7 mouse cellular contexts compared by ENCODE assay signal in genomic region chr2:26932473-26933303, GRCm38 (mm10). TPM values are rescaled to one million over a fixed set of nuclear protein-coding genes. Genes with fewer than 3 reads are reported as not detected.
DNase-seq lines count a peak whose midpoint lies in the region; ATAC-seq lines count a peak whose summit lies in the region.

No protein-coding gene starts in this region.

- H3K27ac ChIP-seq in heart, embryonic 15.5 days, result peak overlapping the region; percentile 94
- H3K27ac ChIP-seq in limb, embryonic 10.5 days, result peak overlapping the region; percentile 99
- H3K27ac ChIP-seq in midbrain, embryonic 16.5 days (ENCODE audit: low read length), result peak overlapping the region; percentile 80

- no peaks in the 10 kb centered on the region for H3K27me3 ChIP-seq in heart, embryonic 15.5 days
- H3K27me3 ChIP-seq in limb, embryonic 10.5 days (ENCODE audit: low read depth, poor library complexity, severe bottlenecking), result no peaks in the 10 kb centered on the region
- no peaks in the 10 kb centered on the region for H3K27me3 ChIP-seq in midbrain, embryonic 16.5 days (ENCODE audit: control insufficient read depth, insufficient read depth, low read depth, low read length)

- H3K9me3 ChIP-seq in heart, embryonic 15.5 days (replicated peaks), result no peaks in the 10 kb centered on the region
- H3K9me3 ChIP-seq in limb, embryonic 10.5 days (replicated peaks), result no peaks in the 10 kb centered on the region
- no peaks in the 10 kb centered on the region for H3K9me3 ChIP-seq in midbrain, embryonic 16.5 days (replicated peaks; ENCODE audit: control insufficient read depth, low read length, poor library complexity, severe bottlenecking)

- peak overlapping the region; percentile 98 for H3K9ac ChIP-seq in heart, embryonic 15.5 days
- H3K9ac ChIP-seq in midbrain, embryonic 16.5 days (ENCODE audit: low read depth, low read length), result peak overlapping the region; percentile 99

- DNase-seq in urinary bladder, adult 18-20 months (ENCODE audit: low spot score in 2 of 2), result peak; percentile 20 to 51
- DNase-seq in urinary bladder, adult 2 months (ENCODE audit: low spot score), result no peak
- DNase-seq in cerebellum, adult 8-10 months, result peak; percentile 47
- no peak for DNase-seq in limb, embryonic 10.5 days (ENCODE audit: low spot score)

- peaks cover 17% of the 10 kb centered on the region for H3K36me3 ChIP-seq in heart, embryonic 15.5 days
- H3K36me3 ChIP-seq in limb, embryonic 10.5 days, result peaks cover 45% of the 10 kb centered on the region
- peaks cover 10% of the 10 kb centered on the region; the same call in 1 of the 2 replicates for H3K36me3 ChIP-seq in midbrain, embryonic 16.5 days (ENCODE audit: control insufficient read depth, insufficient read depth, low read length)

- H3K4me1 ChIP-seq in heart, embryonic 15.5 days (replicated peaks), result peaks cover 46% of the 10 kb centered on the region
- peaks cover 43% of the 10 kb centered on the region for H3K4me1 ChIP-seq in limb, embryonic 10.5 days
- peaks cover 25% of the 10 kb centered on the region for H3K4me1 ChIP-seq in midbrain, embryonic 16.5 days (ENCODE audit: control insufficient read depth, insufficient read depth, low read length)

- WGBS in heart, embryonic 15.5 days, result 1% methylated on average over 48 of the region's 49 CpGs
- 3% methylated on average over 49 of the region's 49 CpGs for WGBS in limb, embryonic 10.5 days
- 3% methylated on average over 37 of the region's 49 CpGs for WGBS in midbrain, embryonic 16.5 days

- ATAC-seq in heart, embryonic 15.5 days (replicated peaks; ENCODE audit: insufficient number of reproducible peaks, insufficient read depth, low FRiP score, low read depth), result peak; percentile 55
- ATAC-seq in midbrain, embryonic 16.5 days, result peak; percentile 24; the same call in 1 of the 2 replicates
- no peak for ATAC-seq in megakaryocyte progenitor cell, adult 5-6 weeks (replicated peaks; ENCODE audit: poor library complexity)

- H3K4me3 ChIP-seq in heart, embryonic 15.5 days, result peak overlapping the region; percentile 97
- H3K4me3 ChIP-seq in limb, embryonic 10.5 days, result peak overlapping the region; percentile 100
- H3K4me3 ChIP-seq in midbrain, embryonic 16.5 days (ENCODE audit: low read depth, low read length), result peak overlapping the region; percentile 96

- peak overlapping the region; percentile 69 for H3K4me2 ChIP-seq in heart, embryonic 15.5 days
- H3K4me2 ChIP-seq in midbrain, embryonic 16.5 days (ENCODE audit: low read length), result peak overlapping the region; percentile 80

RNA-seq across cellular contexts. Expression of gene Surf4, which starts 1.0 kb away (rescaled TPM):
- polyA plus RNA-seq in urinary bladder, adult 2 months (2012; rRNA removed), result 131 and 132 TPM in 2 replicates
- polyA plus RNA-seq in heart, embryonic 15.5 days (2015; fragmentation: Nextera tagmentation; extraction: Ambion mirVana), result 157 and 192 TPM in 2 replicates
- polyA plus RNA-seq in limb, embryonic 10.5 days (2016; fragmentation: Nextera tagmentation; extraction: Ambion mirVana), result 171 and 192 TPM in 2 replicates
- polyA plus RNA-seq in midbrain, embryonic 16.5 days (2015; fragmentation: Nextera tagmentation; extraction: Ambion mirVana), result 99.9 and 103 TPM in 2 replicates
- 121 and 123 TPM in 2 replicates for total RNA-seq in megakaryocyte progenitor cell, adult 5-6 weeks (2015)
- total RNA-seq in megakaryocyte progenitor cell, adult 5-6 weeks (2017), result 107 and 114 TPM in 2 replicates

RNA-seq across cellular contexts. Expression of gene Stkld1, which starts 1.2 kb away (rescaled TPM):
- polyA plus RNA-seq in urinary bladder, adult 2 months (2012; rRNA removed), result 0.24 and 0.28 TPM in 2 replicates
- polyA plus RNA-seq in heart, embryonic 15.5 days (2015; fragmentation: Nextera tagmentation; extraction: Ambion mirVana), result 0.10 and 0.11 TPM in 2 replicates
- polyA plus RNA-seq in limb, embryonic 10.5 days (2016; fragmentation: Nextera tagmentation; extraction: Ambion mirVana), result 0.06 TPM in 1 of 2 replicates, not detected in the other
- 0.38 and 0.41 TPM in 2 replicates for polyA plus RNA-seq in midbrain, embryonic 16.5 days (2015; fragmentation: Nextera tagmentation; extraction: Ambion mirVana)
- 0.05 and 0.15 TPM in 2 replicates for total RNA-seq in megakaryocyte progenitor cell, adult 5-6 weeks (2015)
- total RNA-seq in megakaryocyte progenitor cell, adult 5-6 weeks (2017), result 0.14 TPM in 1 of 2 replicates, not detected in the other

RNA-seq across cellular contexts. Expression of gene Surf1, which starts 16.4 kb away (rescaled TPM):
- polyA plus RNA-seq in urinary bladder, adult 2 months (2012; rRNA removed), result 92.5 and 103 TPM in 2 replicates
- 44.6 and 45.3 TPM in 2 replicates for polyA plus RNA-seq in heart, embryonic 15.5 days (2015; fragmentation: Nextera tagmentation; extraction: Ambion mirVana)
- polyA plus RNA-seq in limb, embryonic 10.5 days (2016; fragmentation: Nextera tagmentation; extraction: Ambion mirVana), result 44.0 and 50.3 TPM in 2 replicates
- 90.1 and 97.5 TPM in 2 replicates for polyA plus RNA-seq in midbrain, embryonic 16.5 days (2015; fragmentation: Nextera tagmentation; extraction: Ambion mirVana)
- total RNA-seq in megakaryocyte progenitor cell, adult 5-6 weeks (2015), result 72.3 and 90.4 TPM in 2 replicates
- 51.3 and 73.5 TPM in 2 replicates for total RNA-seq in megakaryocyte progenitor cell, adult 5-6 weeks (2017)

RNA-seq across cellular contexts. Expression of gene Surf2, which starts 16.5 kb away (rescaled TPM):
- 43.1 and 48.2 TPM in 2 replicates for polyA plus RNA-seq in urinary bladder, adult 2 months (2012; rRNA removed)
- polyA plus RNA-seq in heart, embryonic 15.5 days (2015; fragmentation: Nextera tagmentation; extraction: Ambion mirVana), result 28.9 and 31.6 TPM in 2 replicates
- polyA plus RNA-seq in limb, embryonic 10.5 days (2016; fragmentation: Nextera tagmentation; extraction: Ambion mirVana), result 50.6 and 60.5 TPM in 2 replicates
- 58.6 and 59.2 TPM in 2 replicates for polyA plus RNA-seq in midbrain, embryonic 16.5 days (2015; fragmentation: Nextera tagmentation; extraction: Ambion mirVana)
- 55.3 and 55.8 TPM in 2 replicates for total RNA-seq in megakaryocyte progenitor cell, adult 5-6 weeks (2015)
- 62.8 and 86.7 TPM in 2 replicates for total RNA-seq in megakaryocyte progenitor cell, adult 5-6 weeks (2017)

RNA-seq across cellular contexts. Expression of gene Rpl7a, which starts 22.1 kb away (rescaled TPM):
- polyA plus RNA-seq in urinary bladder, adult 2 months (2012; rRNA removed), result 1,359 and 1,515 TPM in 2 replicates
- 314 and 345 TPM in 2 replicates for polyA plus RNA-seq in heart, embryonic 15.5 days (2015; fragmentation: Nextera tagmentation; extraction: Ambion mirVana)
- 702 and 807 TPM in 2 replicates for polyA plus RNA-seq in limb, embryonic 10.5 days (2016; fragmentation: Nextera tagmentation; extraction: Ambion mirVana)
- polyA plus RNA-seq in midbrain, embryonic 16.5 days (2015; fragmentation: Nextera tagmentation; extraction: Ambion mirVana), result 376 and 399 TPM in 2 replicates
- 2,379 and 2,445 TPM in 2 replicates for total RNA-seq in megakaryocyte progenitor cell, adult 5-6 weeks (2015)
- total RNA-seq in megakaryocyte progenitor cell, adult 5-6 weeks (2017), result 2,150 and 2,311 TPM in 2 replicates

Comparison
In these comparisons a context has a peak if more than half of its experiments do, and no peak if none do; other contexts are left out.
1. DNase-seq: peak in urinary bladder, adult 18-20 months (2 of 2) and cerebellum, adult 8-10 months (single experiment); none in urinary bladder, adult 2 months (single experiment) and limb, embryonic 10.5 days (single experiment).
2. Peak in every context shown above with its lines, with median percentiles within 50 percentile points of each other: H3K27ac ChIP-seq and H3K4me3 ChIP-seq.